Mouse (Mus musculus) ES-Bruce4 (cell line): Measurements from ENCODE around the gene Olfr1100.

Source experiments
- CTCF ChIP-seq: IDR thresholded peaks from one replicate; pipeline ENCODE4 v1.8.1; 2011; ENCODE audit warnings: low read depth, low read length
- POLR2A ChIP-seq: IDR thresholded peaks from one replicate; pipeline ENCODE4 v1.8.1; 2011; ENCODE audit warnings: low read length; ENCODE audit not compliant: insufficient read depth

DNA sequence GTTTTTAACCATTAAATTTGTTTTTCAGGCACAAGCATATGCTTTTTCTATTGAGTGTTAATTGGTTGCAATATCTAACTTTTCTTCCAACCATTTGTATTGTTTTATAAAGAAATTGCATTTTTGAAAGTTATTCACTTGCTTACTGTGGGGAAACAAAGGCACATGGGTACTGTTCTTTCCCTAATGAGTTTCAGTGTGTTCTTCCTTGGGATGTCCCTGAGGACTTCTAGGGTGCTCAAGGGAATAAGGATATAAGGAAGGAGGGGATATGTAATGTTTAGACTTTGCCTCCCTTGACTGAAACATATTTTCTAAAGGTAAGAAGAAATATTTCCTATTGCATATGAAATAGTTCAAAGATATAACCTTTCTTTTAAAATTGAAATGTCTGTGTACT lies 18.3 kb upstream of the Olfr1100 start, which contains the start of gene Olfr1102:
- no peak for TF ChIP-seq CTCF
- TF ChIP-seq POLR2A = no peak
